Mouse (Mus musculus): Measurements from ENCODE around the gene Defb46. TPM values are rescaled to one million over a fixed set of nuclear protein-coding genes. Genes with fewer than 3 reads are reported as not detected.

The Defb46 gene
- total RNA-seq (2023), result not detected

DNA sequence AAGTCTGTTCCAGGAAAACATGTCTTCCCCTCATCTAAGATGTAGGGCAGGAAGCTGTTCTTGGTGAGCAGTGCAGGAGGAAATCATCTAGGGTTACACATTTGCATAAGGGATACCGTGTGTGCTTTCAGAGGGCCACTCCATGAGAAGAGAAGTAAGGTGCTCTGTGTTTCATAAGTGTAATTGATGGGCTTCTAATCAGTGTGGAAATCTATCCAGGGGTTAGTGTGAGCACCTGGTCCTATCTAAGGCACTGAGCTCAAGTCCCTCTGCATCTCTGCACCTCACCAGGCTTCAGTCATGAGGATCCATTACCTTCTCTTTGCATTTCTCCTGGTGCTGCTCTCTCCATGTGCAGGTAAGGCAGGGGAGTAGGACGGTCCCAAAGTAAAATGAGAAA, at the start of gene Defb46:
Defb46 (plus strand) TSS at position 301 of the 400 bp plus-strand sequence.

GRCm38 (mm10) chr8:19225161-19225560, 14.6 kb upstream of the Defb46 start, which contains the start of gene Defb6:
Gene Defb6, plus strand, starts transcription at chr8:19225478.

DNA sequence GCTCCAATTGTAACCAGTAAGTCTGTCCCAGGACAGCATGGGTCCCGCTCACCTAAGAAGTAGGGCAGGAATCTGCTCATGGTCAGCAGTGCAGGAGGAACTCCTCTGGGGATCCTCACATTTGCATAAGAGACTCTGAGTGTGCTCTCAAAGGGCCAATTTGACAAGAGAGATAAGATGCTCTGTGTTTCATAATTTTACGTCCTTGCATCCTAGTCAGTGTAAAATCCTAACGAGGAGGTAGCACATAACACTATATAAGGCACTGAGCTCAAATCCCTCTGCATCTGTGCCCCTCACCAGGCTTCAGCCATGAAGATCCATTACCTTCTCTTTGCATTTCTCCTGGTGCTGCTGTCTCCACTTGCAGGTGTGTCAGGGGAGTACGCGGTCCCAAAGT, 7.6 kb downstream of the Defb46 start, which contains the start of gene Defb5:
Defb5 (plus strand) TSS at position 301 of the 400 bp plus-strand sequence.

Other genes with a start within 250 kb of the Defb46 start
- not detected for gene Defb37, start 248.9 kb upstream of the Defb46 start, total RNA-seq (2023)
- not detected for gene Defb38, start 213.3 kb upstream of the Defb46 start, total RNA-seq (2023)
- not detected for gene Defb39, start 175.1 kb upstream of the Defb46 start, total RNA-seq (2023)
- gene Defb12, start 125.1 kb upstream of the Defb46 start, total RNA-seq (2023), result not detected
- gene Defb34, start 116.2 kb upstream of the Defb46 start, total RNA-seq (2023), result not detected
- not detected for gene Gm45826, start 99.1 kb upstream of the Defb46 start, total RNA-seq (2023)
- not detected for gene Defb14, start 45.6 kb upstream of the Defb46 start, total RNA-seq (2023)
- gene Defb4, start 41.2 kb upstream of the Defb46 start, total RNA-seq (2023), result not detected
- gene Defb6, start 14.4 kb upstream of the Defb46 start, total RNA-seq (2023), result not detected
- not detected for gene Defb5, start 7.7 kb downstream of the Defb46 start, total RNA-seq (2023)
- gene Defb3, start 53.4 kb downstream of the Defb46 start, total RNA-seq (2023), result not detected
- gene Defb8, start 207.7 kb downstream of the Defb46 start, total RNA-seq (2023), result not detected

Data from neutrophil, adult 59 days (primary cell).